Mouse (Mus musculus) megakaryocyte, embryonic 14.5 days (primary cell): Measurements from ENCODE around the gene Ccdc97. TPM values are rescaled to one million over a fixed set of nuclear protein-coding genes. Genes with fewer than 3 reads are reported as not detected.

ENCODE experiments used
- H3K27me3 ChIP-seq: replicated peaks from 2 replicates; pipeline ENCODE3; 2012; ENCODE audit warnings: inconsistent platforms
- H3K36me3 ChIP-seq: replicated peaks from 2 replicates; pipeline ENCODE3; 2012; ENCODE audit warnings: low read length, inconsistent platforms, mixed read lengths
- H3K4me1 ChIP-seq: 2 replicates; pipeline ENCODE4 v1.6.1; 2012; ENCODE audit warnings: inconsistent platforms
- H3K4me3 ChIP-seq: replicated peaks from 2 replicates; pipeline ENCODE3; 2012; ENCODE audit warnings: moderate library complexity, mild to moderate bottlenecking, inconsistent platforms
- H3K9me3 ChIP-seq: 2 replicates; pipeline ENCODE4 v1.6.1; 2012; ENCODE audit warnings: inconsistent platforms
- FLI1 ChIP-seq: IDR thresholded peaks from 2 replicates; pipeline ENCODE4 v1.6.1; 2012; ENCODE audit warnings: low read length, inconsistent platforms, mixed read lengths
- GATA1 ChIP-seq: IDR thresholded peaks from 3 replicates; pipeline ENCODE4 v1.6.1; 2012; ENCODE audit warnings: mixed read lengths, low read length, inconsistent platforms, borderline replicate concordance
- polyA plus RNA-seq: library from polyadenylated mRNA; stranded (reverse); fragments of >175 nt; gene quantifications from 2 replicates; pipeline ENCODE4 v1.2.3, GENCODE M21; 2012; ENCODE audit warnings: low replicate concordance; ENCODE audit not compliant: insufficient read depth

Ccdc97 gene
- polyA plus RNA-seq, 1 experiment = 30.5 TPM

DNA sequence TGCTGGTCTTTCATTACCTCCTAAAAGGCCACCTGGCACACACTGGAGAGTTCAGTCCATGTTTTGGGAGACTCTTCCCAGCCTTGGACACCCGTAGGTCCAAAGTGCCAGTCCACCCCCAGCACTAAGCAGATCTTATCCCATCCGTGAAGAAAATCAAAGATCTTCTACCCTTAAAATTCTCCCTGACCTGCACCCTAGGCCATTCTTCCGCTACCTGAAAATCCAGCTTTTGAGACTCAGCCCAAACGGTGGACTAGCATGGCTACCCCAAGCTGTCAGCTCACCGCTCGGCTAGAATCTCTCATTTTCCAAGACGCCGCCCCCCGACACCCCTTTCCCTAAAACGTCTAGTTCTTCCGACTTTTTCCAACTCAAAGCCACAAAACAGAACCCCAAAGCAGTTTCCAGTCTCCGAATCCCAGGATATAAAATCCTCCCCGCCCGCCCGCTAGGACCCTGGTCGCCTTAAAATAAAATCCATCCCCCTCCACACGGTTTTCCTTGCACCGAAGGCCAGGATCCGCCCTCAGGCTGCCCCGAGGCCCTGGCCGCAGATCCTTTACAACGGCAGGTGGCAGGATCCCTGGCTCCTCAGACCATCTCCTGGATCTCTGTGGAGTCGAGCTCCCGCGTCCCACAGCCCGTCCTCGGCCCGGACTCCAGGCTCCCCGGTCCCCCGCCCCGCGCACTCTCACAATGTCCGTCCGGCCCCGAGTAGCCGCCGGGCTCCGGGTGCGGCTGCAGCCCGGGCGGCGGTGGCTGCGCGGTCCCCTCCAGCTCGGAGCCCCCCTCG lies 35.0 kb upstream of the Ccdc97 start:
- TF ChIP-seq FLI1 (no peak), GATA1 (no peak)
- Histone ChIP-seq H3K9me3 (no peaks in the 10 kb centered on the region), H3K4me1 (peaks cover 52% of the 10 kb centered on the region), H3K4me3 (peak overlapping the region; percentile 93), H3K27me3 (peaks cover 7% of the 10 kb centered on the region), H3K36me3 (peaks cover 40% of the 10 kb centered on the region)

GRCm38 (mm10) chr7:25753076-25753475 lies 34.2 kb upstream of the Ccdc97 start:
- Histone ChIP-seq H3K9me3 (no peaks in the 10 kb centered on the region), H3K4me3 (peak overlapping the region; percentile 93), H3K4me1 (peaks cover 59% of the 10 kb centered on the region), H3K36me3 (peaks cover 48% of the 10 kb centered on the region), H3K27me3 (peaks cover 3% of the 10 kb centered on the region)
- TF ChIP-seq GATA1 = no peak
- no peak for TF ChIP-seq FLI1

DNA sequence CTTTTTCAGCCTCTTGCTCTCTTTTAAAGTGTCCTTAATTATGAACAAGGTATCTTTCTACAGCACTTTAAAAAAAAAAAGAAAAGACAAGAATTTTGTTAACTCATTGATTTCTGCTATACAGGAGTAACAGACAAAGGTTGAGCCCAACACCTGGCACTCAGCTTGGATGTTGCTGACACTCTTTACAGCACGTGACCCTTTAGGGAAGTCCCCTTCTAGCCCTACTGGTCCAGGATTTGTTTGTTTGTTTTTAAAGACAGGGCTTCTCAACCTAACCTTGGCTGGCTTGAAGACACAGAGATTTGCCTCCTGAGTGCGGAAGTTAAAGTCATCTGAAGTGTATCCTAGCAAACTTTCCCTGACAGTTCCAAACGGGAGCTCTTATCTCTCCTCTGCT lies 28.0 kb upstream of the Ccdc97 start:
- Histone ChIP-seq H3K4me3 (no peak overlapping the region), H3K27me3 (no peaks in the 10 kb centered on the region), H3K4me1 (peaks cover 54% of the 10 kb centered on the region), H3K9me3 (no peaks in the 10 kb centered on the region), H3K36me3 (peaks cover 100% of the 10 kb centered on the region)
- TF ChIP-seq FLI1 = no peak
- TF ChIP-seq GATA1 = no peak

DNA sequence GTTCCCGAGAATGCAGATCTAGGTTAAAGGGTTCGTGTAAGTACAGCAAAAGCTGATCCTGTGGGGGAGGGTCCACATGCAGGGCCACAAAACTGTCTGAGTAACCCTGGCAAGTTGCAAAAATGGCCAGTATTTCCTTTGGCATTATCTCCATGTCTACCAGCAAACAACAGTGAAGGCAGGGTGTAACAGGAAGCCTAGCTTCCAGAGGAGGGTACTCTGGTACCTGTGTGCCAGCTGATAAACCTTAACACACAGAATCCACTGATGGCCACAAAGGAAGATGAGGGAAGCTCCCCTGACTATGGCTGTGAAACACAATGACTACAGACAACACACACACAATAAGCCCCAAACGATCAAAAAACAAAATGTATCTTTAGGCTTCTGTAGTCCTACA lies 19.4 kb upstream of the Ccdc97 start:
- Histone ChIP-seq H3K4me3 (peak overlapping the region; percentile 38), H3K4me1 (peaks cover 79% of the 10 kb centered on the region), H3K9me3 (no peaks in the 10 kb centered on the region), H3K36me3 (peaks cover 98% of the 10 kb centered on the region), H3K27me3 (no peaks in the 10 kb centered on the region)
- TF ChIP-seq GATA1 = no peak
- no peak for TF ChIP-seq FLI1

GRCm38 (mm10) chr7:25736920-25737319 lies 18.0 kb upstream of the Ccdc97 start:
- peaks cover 98% of the 10 kb centered on the region for H3K36me3 ChIP-seq
- H3K4me3 ChIP-seq = no peak overlapping the region
- peaks cover 86% of the 10 kb centered on the region for H3K4me1 ChIP-seq
- H3K27me3 ChIP-seq = no peaks in the 10 kb centered on the region
- H3K9me3 ChIP-seq = no peaks in the 10 kb centered on the region
- no peak for TF ChIP-seq FLI1
- TF ChIP-seq GATA1 = no peak

GRCm38 (mm10) chr7:25734991-25735390 lies 16.1 kb upstream of the Ccdc97 start:
- Histone ChIP-seq H3K4me3 (no peak overlapping the region), H3K27me3 (no peaks in the 10 kb centered on the region)

DNA sequence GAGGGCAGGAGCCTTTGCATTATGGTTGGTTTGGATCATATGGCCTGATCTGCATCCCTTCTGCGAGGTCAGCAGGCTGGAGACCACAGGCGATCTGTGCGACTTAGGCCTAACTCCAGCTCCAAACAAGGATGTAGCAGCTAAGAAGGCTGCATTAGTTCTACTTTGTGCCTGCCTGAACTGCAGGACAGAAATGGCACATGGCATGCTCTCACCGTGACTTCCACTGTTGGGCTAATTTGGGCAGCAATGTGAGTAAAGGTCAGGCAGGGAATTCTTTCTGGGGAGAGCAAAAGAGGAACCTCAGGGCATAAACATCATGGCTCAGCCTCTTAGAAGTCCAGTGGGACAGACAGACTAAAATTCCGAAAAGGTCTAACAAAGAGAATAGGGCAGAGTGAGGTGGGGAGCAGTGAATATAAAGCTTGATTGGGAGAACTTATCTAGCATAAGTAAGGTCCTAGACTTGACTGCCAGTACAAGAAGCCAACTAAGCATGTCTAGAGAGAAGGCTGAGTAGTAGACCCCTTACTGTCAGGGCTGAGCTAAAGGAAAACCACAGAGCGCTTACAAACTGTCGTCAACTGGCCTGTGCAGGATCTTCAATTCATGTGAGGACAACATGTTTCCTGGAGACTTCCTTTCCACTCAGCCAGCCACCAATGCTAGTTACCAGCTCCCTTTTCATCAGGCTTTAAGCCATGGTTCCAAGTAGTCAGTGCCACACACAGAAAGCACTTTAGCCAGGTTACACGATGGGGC lies 12.6 kb upstream of the Ccdc97 start:
- H3K4me1 ChIP-seq = peaks cover 91% of the 10 kb centered on the region
- H3K4me3 ChIP-seq = peak overlapping the region; percentile 50
- TF ChIP-seq FLI1 (no peak), GATA1 (no peak)
- H3K27me3 ChIP-seq = no peaks in the 10 kb centered on the region
- H3K36me3 ChIP-seq = peaks cover 96% of the 10 kb centered on the region
- H3K9me3 ChIP-seq = no peaks in the 10 kb centered on the region

More at GRCm38 (mm10) chr7:25734991-25735390, 16.1 kb upstream of the Ccdc97 start:
- peaks cover 94% of the 10 kb centered on the region for H3K4me1 ChIP-seq
- TF ChIP-seq FLI1 = no peak
- TF ChIP-seq GATA1 = no peak
- peaks cover 96% of the 10 kb centered on the region for H3K36me3 ChIP-seq
- H3K9me3 ChIP-seq = no peaks in the 10 kb centered on the region

- H3K9me3 ChIP-seq = no peaks in the 10 kb centered on the region
- TF ChIP-seq GATA1 (no peak), FLI1 (no peak)
- H3K27me3 ChIP-seq = no peaks in the 10 kb centered on the region
- H3K4me1 ChIP-seq = peaks cover 92% of the 10 kb centered on the region
- peaks cover 96% of the 10 kb centered on the region for H3K36me3 ChIP-seq
- peak overlapping the region; percentile 53 for H3K4me3 ChIP-seq
These were observed 11.0 kb upstream of the Ccdc97 start for GRCm38 (mm10) chr7:25729862-25730261.

GRCm38 (mm10) chr7:25729396-25729795 lies 10.5 kb upstream of the Ccdc97 start:
- TF ChIP-seq FLI1 = no peak
- TF ChIP-seq GATA1 = 0 out of 3 replicates have a peak, but pooled peaks have one; percentile 30
- Histone ChIP-seq H3K4me3 (peak overlapping the region; percentile 53), H3K9me3 (no peaks in the 10 kb centered on the region), H3K27me3 (no peaks in the 10 kb centered on the region), H3K36me3 (peaks cover 96% of the 10 kb centered on the region), H3K4me1 (peaks cover 92% of the 10 kb centered on the region)

GRCm38 (mm10) chr7:25727800-25728199 lies 8.9 kb upstream of the Ccdc97 start:
- peaks cover 96% of the 10 kb centered on the region for H3K36me3 ChIP-seq
- H3K9me3 ChIP-seq = no peaks in the 10 kb centered on the region
- H3K4me3 ChIP-seq = no peak overlapping the region
- no peaks in the 10 kb centered on the region for H3K27me3 ChIP-seq
- H3K4me1 ChIP-seq = peaks cover 92% of the 10 kb centered on the region
- TF ChIP-seq GATA1 (no peak), FLI1 (no peak)
